Mouse (Mus musculus): Measurements from ENCODE around the gene Xpot.

The Xpot gene

DNA sequence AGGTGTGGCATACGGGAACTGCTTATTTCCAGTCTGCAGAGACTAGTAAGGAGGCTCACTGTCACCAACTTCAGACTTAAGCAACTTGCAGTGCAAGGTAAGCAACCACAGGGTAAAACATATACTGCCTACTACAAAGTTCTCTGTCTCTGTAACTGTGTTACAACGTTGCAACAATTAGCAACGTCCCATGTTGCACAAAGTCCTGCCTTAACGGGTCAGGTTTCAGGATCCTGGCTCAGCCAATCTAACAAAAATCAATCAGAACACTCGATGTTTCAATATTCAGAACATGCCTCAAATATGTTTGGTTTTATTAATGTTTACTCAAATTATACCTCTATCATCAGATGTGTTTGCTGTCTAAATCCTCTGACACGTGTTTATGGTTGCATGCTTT, 3.7 kb downstream of the Xpot start:
- no peak for DNase-seq (ENCODE audit: low spot score)

GRCm38 (mm10) chr10:121615935-121616334, 10.2 kb downstream of the Xpot start:
- DNase-seq (ENCODE audit: low spot score) = no peak

DNA sequence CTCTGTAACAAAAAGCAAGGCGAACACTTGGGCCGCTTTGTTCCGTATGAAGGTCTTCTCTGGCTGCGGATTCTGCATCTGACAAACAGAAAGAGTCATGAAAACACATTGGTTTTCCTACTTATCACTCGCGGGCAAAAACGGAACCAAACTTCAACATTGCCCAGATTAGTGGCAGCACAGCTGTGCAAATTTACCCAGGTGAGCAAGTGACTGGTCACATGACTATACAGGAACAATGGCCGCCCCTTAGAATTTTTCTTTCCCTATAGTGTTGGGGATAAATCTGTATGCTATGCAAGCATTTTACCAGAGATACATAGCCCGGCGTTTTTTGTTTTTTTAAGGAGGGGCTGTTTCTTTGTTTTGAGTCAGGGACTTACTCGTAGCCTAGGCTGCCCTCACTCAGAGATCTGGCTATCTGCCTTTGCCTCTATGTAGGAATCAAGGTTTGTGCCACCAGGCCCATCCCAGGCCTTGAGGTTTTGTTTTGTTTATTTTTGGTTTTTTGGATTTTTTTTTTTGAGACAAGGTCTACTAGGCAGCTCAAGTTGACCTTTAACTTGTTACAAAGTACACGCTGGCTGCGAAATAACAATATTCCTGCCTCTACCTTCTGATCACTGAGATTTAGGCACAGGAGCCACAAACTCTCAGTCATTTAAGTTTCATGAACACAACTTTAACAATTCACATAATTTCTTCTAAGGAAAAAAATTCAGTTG, 10.8 kb downstream of the Xpot start:
- no peak for DNase-seq (ENCODE audit: low spot score)

DNA sequence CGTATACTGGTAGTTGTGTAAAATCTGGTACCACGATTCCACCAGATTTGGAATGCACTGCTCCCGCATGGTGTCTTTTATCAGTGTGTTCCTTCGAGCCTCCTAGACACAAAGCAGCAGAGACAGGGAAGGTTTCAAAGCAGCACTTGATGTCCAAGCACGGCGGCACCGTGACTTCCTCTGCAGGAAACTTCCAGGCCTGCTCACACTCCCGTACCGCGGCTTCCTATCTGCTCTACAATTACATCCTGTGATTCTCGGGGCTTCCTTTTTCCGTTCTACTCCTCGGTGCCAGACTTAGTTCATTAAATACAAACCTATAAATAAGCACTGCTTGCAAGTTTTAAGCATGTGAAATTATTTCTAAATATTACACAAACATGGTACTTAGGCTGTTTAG, 12.6 kb downstream of the Xpot start:
- DNase-seq (ENCODE audit: low spot score) = no peak

- no peak for DNase-seq (ENCODE audit: low spot score)
Observed at GRCm38 (mm10) chr10:121612448-121612847, 13.7 kb downstream of the Xpot start.

- no peak for DNase-seq (ENCODE audit: low spot score)
Observed at GRCm38 (mm10) chr10:121611587-121611986, 14.5 kb downstream of the Xpot start.

GRCm38 (mm10) chr10:121608177-121608576, 18.0 kb downstream of the Xpot start:
- peak; percentile 76 for DNase-seq (ENCODE audit: low spot score)

GRCm38 (mm10) chr10:121604632-121605344, 21.3 kb downstream of the Xpot start:
- no peak for DNase-seq (ENCODE audit: low spot score)

- DNase-seq (ENCODE audit: low spot score) = no peak
Observed at GRCm38 (mm10) chr10:121603556-121603955, 22.6 kb downstream of the Xpot start.

DNA sequence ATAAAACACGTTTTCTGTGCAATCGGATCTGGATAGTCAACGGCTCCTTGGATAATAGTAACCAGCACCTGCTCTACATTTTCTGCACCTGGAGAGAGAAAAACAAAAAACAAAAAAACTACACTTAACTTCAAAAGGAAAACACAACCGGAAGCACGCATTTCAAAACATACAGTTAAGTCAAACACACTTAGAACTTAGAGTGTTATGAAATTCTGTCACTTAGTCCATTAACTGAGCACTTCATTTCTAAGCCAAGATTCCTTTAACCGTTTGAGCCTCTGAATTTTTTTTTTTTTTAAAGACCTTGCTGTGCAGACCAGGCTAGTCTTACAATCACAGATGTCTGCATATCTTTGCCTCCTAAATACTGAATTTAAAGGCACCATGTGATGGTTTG, 24.9 kb downstream of the Xpot start:
- no peak for DNase-seq (ENCODE audit: low spot score)

DNA sequence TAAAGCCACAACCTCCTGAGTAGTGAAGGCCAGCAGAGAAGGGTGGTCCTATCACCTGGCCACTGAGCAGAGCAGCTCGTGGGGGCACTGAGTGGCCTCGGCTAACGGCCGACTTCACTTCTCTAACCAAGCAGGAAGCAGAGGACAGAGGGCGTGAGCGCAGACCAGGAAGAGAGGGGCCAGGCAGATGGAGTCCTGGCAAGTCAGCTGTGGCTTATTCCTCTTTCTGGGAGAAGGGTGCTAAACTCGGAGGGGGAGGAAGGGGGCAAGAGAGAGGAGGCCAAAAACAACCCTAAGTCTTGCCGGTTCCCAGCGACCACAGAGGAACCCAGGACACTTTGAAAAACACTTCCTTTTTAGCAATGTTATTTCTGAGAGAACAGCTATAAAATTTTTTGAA, 29.6 kb downstream of the Xpot start:
- DNase-seq (ENCODE audit: low spot score) = no peak

DNA sequence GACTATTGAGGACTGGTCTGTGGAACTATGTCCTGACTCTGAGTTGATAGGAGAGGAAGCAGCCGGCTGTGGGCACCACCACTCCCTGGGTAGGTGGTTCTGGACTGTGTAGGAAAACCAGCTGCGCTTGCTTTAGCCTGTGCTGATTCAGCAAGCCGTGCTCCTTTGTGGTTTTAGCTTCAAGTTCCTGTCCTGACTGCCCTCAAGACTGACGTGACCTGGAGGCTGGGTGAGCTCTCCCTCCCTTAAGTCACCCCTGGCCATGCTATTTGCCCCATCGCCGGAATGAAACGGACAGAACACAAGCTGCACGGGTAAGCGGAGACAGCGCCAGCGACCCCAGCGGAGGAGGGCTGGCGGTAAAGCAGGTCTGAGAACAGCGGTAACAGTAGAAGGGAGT, 35.0 kb downstream of the Xpot start:
- no peak for DNase-seq (ENCODE audit: low spot score)

- no peak for DNase-seq (ENCODE audit: low spot score)
Observed at GRCm38 (mm10) chr10:121587371-121587840, 38.7 kb downstream of the Xpot start.

DNA sequence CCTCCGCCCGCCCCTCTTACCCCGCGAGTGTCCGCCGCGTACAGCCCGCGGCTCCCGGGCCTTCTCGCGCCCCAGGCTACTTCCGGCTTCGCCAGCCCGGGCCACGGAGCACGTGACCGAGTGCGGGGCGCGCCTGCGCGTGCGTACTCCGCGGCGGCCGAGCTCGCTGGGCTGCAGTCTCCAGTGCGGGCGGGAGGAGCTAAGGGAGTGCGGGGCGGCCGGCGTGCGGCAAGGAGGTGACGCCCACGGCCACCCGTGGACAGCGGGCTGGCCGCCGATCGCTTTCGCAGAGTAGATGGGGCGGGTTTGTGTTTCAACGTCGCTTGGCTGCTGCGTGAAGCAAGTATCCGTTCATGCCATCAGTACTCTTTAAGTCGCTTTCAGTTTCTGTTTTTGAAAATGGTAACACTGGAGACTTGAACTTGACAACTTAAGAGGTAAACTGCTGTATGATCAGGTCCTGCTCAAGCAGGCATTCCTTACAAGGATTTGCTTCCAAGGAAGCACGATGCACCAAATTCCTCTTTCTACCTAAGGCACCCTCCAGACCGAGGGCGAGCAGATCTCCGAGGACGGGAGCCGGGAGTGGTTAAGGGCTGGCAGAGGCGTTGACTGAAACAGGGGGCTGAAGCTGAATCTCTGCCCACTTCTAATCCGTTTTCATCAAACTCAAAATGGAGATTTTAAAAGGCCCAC, 39.3 kb downstream of the Xpot start, which contains the start of gene Tbk1:
Tbk1 (minus strand) TSS at position 113 of the 696 bp plus-strand sequence.
- peak; percentile 94 for DNase-seq (ENCODE audit: low spot score)

DNA sequence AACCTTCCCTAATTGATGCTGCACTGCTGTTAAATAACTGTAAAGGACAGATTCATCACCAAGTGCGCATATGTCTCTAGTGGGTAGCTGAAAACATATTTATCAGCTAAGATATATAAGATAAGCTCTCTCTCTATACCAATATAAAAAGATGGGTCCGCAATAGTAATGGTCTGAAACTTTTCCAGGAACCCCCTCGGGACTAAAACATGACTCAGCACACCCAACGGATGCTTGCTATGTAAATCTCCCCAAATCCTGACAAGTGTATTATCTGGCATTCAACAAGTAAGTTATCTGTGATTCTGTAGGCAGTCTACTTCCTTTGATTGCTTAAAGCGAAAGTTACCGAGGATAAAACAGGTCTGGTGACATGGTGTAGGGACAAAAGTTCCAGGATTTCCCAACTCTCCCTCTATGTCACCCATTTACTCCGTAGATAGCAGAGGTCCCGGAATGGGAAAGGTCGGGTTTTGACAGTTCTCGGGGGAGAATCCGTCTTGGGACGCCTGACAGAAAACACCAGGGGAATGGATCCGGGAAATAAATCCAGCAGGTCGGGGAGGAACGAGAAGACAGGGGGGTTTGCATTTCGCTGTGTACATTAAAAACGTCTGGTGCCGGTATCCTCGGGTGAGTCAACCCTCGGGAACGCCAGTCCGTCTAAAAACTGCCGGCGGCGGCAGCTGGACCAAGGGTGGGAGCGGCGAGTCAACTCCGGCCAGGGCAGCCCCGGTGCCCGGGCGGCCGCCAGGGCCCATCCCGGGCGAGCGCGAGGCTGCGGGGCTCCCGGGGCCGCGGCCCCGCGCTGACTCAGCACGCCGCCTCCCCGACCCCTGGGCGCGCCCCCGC, 40.1 kb downstream of the Xpot start:
- DNase-seq (ENCODE audit: low spot score) = peak; percentile 43

DNA sequence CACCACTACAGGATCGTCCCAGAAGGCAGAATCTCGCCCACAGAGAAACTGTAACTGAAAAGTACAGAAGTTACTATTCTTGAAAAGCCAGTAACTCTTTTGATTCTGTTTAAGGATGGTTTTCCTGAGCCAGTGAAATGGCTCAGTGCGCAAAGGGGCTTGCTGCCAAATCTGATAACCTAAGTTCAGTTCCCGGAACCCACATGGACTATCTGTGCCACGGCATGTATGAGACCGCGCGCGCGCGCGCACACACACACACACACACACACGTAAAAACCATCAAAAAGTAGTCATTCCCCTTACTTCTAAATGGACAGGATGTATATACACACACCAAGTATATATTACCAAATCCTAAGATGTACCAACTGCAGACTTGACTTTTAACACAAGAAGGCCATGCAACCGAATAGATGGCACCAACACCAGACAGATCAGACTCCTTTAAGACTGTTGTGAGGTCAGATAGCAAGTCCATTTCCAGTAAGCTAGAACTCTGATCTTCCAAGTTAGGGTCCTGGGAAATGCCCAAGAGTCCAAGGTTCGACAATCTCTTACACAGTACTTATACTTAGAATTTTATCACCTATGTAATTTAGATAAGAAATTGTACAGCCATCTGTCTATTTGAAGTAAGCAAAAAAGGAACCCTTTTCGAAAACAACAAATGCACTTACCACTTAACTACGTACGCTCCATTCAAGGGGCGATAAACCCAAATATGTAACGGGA, 40.9 kb downstream of the Xpot start:
- DNase-seq (ENCODE audit: low spot score) = no peak

GRCm38 (mm10) chr10:121584033-121584432, 42.1 kb downstream of the Xpot start:
- no peak for DNase-seq (ENCODE audit: low spot score)

DNA sequence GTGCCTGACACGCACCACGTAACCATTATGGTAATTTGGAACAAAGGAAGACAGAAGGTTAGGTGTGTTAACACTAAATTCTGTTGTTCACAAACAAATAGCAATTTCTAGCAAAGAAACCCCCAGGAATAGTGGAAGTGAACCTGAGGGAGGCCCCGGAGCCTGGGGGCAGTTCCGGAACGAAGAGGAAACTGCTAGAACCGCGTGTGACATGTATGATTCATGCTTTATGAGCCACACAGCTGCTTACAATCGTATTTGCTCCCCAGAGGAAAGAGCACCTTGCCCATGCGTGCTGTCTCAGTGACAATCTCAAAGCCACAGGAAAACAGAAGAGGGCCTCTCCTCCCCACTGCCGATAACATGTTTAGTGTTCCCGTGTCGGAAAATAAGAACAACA, 43.1 kb downstream of the Xpot start:
- no peak for DNase-seq (ENCODE audit: low spot score)

- DNase-seq (ENCODE audit: low spot score) = no peak
Observed at GRCm38 (mm10) chr10:121582287-121582686, 43.8 kb downstream of the Xpot start.

GRCm38 (mm10) chr10:121581405-121581804, 44.7 kb downstream of the Xpot start:
- DNase-seq (ENCODE audit: low spot score) = no peak

DNA sequence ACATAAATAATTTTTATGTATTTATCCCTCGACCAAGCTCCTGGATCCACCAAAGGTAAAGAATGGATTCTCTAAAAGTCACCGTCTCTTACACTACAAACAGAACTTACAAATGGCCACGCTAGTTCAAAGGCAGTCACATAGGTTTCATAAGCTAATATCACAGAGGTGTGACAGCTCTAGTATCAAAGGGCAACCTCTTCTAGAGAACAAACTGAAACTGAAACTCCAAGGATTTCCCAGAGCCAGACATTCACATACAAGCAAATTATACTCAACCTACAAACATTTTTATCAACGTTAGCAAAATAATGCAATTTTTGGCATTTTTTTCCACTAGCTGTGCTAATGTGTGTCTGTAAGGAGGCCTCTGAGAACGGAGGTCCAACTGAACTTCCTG, 45.8 kb downstream of the Xpot start:
- no peak for DNase-seq (ENCODE audit: low spot score)

All from urinary bladder, postnatal 14 days (tissue).